Mouse (Mus musculus) ES-E14 (cell line): Measurements from ENCODE around the gene Dmtf1.
"Not testable (repeated sequence)": the region's sequence is repeated elsewhere in the genome, so short reads cannot be mapped to it uniquely, and the experiment has no call there.

Source experiments
- CHD2 ChIP-seq: IDR thresholded peaks from 2 replicates; pipeline ENCODE4 v1.6.1; 2014; ENCODE audit warnings: mild to moderate bottlenecking, low read depth, low read length, inconsistent platforms
- MAFK ChIP-seq: IDR thresholded peaks from 2 replicates; pipeline ENCODE4 v1.6.1; 2014; ENCODE audit warnings: mild to moderate bottlenecking, low read depth, low read length, inconsistent platforms; ENCODE audit not compliant: insufficient read depth
- ZC3H11A ChIP-seq: IDR thresholded peaks from 2 replicates; pipeline ENCODE4 v1.6.1; 2012; ENCODE audit warnings: low read depth, mild to moderate bottlenecking, inconsistent platforms, low read length, borderline replicate concordance
- ZNF384 ChIP-seq: IDR thresholded peaks from 2 replicates; pipeline ENCODE4 v1.6.1; 2012; ENCODE audit warnings: low read depth, low read length, inconsistent platforms

DNA sequence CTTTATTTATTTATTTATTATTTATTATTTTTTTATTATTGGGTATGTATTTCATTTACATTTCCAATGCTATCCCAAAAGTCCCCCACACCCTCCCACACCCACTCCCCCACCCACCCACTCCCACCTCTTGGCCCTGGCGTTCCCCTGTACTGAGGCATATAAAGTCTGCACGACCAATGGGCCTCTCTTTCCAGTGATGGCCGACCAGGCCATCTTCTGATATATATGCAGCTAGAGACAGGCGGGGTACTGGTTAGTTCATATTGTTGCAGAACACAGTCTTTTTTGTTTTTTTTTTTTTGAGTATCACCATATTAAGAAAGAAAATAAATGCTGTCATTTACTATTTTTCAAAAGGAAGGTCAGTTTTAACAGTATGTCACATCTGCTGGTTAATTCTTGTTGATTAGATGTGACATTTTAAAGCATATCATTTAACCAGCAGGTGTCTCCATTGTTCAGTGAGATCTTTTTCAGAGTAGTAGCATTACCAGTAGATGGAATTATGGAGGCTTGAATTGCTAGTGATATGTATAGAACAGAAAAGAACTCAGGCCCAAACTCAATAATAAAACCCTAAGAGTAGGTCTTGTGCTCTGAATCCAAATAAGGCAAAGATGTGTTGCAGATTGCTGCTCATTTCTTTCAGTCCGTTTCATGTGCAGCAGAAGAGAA lies 7.9 kb upstream of the Dmtf1 start:
- TF ChIP-seq ZNF384, CHD2, MAFK, ZC3H11A: not testable (repeated sequence)
